Mouse (Mus musculus) lung, adult 2 months (tissue): Measurements from ENCODE around the gene Alg9.

ENCODE experiments used
- CTCF ChIP-seq: fragments of 200-500 bp; IDR thresholded peaks from 2 replicates; pipeline ENCODE4 v1.5.1; 2011; ENCODE audit warnings: mild to moderate bottlenecking, low read length, control low read depth; ENCODE audit not compliant: insufficient read depth
- POLR2A ChIP-seq: fragments of 200-500 bp; IDR thresholded peaks from 2 replicates; pipeline ENCODE4 v1.6.1; 2011; ENCODE audit warnings: low read depth, mild to moderate bottlenecking, control low read depth, low read length, borderline replicate concordance; ENCODE audit errors: extremely low read depth

DNA sequence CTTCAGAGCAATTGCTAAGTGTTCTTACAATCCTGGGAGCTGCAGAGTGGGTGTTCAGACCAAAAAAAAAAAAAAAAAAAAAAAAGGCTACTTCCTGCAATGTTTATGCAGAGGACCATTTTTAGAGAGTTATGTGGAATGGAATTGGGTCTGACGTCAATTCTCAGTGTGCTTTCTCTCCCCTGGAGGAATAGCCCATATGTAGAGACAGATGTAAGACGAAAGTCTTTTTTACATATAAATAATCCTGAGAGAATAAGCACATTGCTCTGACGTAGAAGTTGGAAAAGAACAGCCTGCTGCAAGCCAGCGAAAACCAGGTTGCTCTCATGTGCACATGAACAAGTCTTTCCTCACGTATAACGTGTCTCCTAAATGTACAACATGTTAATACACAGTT lies 44.9 kb downstream of the Alg9 start:
- TF ChIP-seq POLR2A (no peak), CTCF (no peak)
